Comparison of ENCODE assay signal across 12 mouse cellular contexts in the genomic region with DNA sequence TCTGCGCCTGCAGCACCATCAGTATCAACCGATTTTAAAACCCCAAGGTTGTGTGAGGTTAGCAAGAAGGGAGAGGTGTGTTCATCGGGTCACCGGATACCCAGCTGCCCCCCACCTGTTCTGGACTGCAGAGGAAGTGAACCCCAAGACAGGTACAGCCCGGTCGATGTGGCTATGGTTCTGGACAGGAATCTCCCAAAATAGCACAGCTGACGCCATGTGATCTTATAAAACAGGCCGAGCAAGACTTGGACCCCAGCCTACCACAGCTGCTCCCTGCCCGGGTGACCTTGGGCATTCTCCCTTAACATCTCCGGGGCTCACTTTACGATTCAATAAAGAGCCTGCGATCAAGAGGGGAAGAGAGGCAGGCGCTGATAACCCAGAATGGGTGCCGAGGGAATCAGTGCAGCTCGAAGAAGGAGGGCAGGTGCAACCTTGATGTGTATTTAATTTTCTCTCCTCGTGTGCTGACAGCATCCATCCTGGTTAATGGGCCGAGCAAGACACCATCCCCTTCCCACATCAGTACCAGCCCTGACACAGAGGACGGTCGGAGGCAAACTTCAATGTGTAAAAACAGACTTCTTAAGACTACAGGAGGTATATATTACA. TPM values are rescaled to one million over a fixed set of nuclear protein-coding genes. Genes with fewer than 3 reads are reported as not detected.
A peak's percentile ranks its signal among the peaks of the same experiment; 100 is the strongest.
DNase-seq lines count a peak whose midpoint lies in the region; ATAC-seq and TF ChIP-seq lines count a peak whose summit lies in the region.
"Had no signal": no experiment of that assay in that cellular context is flagged by ENCODE, and none has a peak within 500 bp of the region (broad histone marks: within the 10 kb centered on the region; RNA-seq: fewer than 3 reads in every experiment).

No protein-coding gene starts in this region.

- ATAC-seq in forebrain, embryonic 13.5 days = peak; percentile 1; the same call in 1 of the 2 replicates
- no peak for ATAC-seq in midbrain, postnatal 0 days (ENCODE audit: low FRiP score)
- ATAC-seq in midbrain, embryonic 11.5 days (ENCODE audit: low FRiP score) = no peak
- ATAC-seq: midbrain, embryonic 16.5 days had no signal

- peaks cover 10% of the 10 kb centered on the region; the same call in 1 of the 2 replicates for H3K27me3 ChIP-seq in forebrain, embryonic 13.5 days
- H3K27me3 ChIP-seq in forebrain, embryonic 10.5 days (ENCODE audit: poor library complexity, severe bottlenecking) = peaks cover 63% of the 10 kb centered on the region
- no peaks in the 10 kb centered on the region for H3K27me3 ChIP-seq in midbrain, postnatal 0 days (ENCODE audit: insufficient read depth, low read length)
- H3K27me3 ChIP-seq in midbrain, embryonic 11.5 days (ENCODE audit: control insufficient read depth, insufficient read depth, low read length) = peaks cover 12% of the 10 kb centered on the region
- H3K27me3 ChIP-seq in splenic B cell, adult 2 months (ENCODE audit: control insufficient read depth, insufficient read depth, low read length, poor library complexity, severe bottlenecking) = no peaks in the 10 kb centered on the region

- TF ChIP-seq CTCF in midbrain, postnatal 0 days (IDR thresholded peaks at IDR 0.05) = no peak

- H3K36me3 ChIP-seq in forebrain, embryonic 13.5 days (ENCODE audit: poor library complexity, severe bottlenecking) = 0 out of 2 replicates have a peak, but pooled peaks cover 8% of the 10 kb centered on the region
- no peaks in the 10 kb centered on the region for H3K36me3 ChIP-seq in forebrain, embryonic 10.5 days (replicated peaks)
- H3K36me3 ChIP-seq in midbrain, postnatal 0 days (ENCODE audit: insufficient read depth, low read length) = 0 out of 2 replicates have a peak, but pooled peaks cover 1% of the 10 kb centered on the region
- H3K36me3 ChIP-seq in midbrain, embryonic 11.5 days (ENCODE audit: control insufficient read depth, insufficient read depth, low read length) = no peaks in the 10 kb centered on the region
- no peaks in the 10 kb centered on the region for H3K36me3 ChIP-seq in splenic B cell, adult 2 months (ENCODE audit: control insufficient read depth, insufficient read depth, low read length, poor library complexity, severe bottlenecking)
- H3K36me3 ChIP-seq: embryonic facial prominence, embryonic 15.5 days had no signal

- WGBS in forebrain, embryonic 13.5 days = 83% methylated on average over 19 of the region's 19 CpGs
- WGBS in forebrain, embryonic 10.5 days = 86% methylated on average over 19 of the region's 19 CpGs
- 68% methylated on average over 19 of the region's 19 CpGs for WGBS in midbrain, postnatal 0 days
- WGBS in midbrain, embryonic 11.5 days = 88% methylated on average over 19 of the region's 19 CpGs

- H3K9me3 ChIP-seq in forebrain, embryonic 13.5 days (replicated peaks) = no peaks in the 10 kb centered on the region
- H3K9me3 ChIP-seq in forebrain, embryonic 10.5 days = no peaks in the 10 kb centered on the region
- no peaks in the 10 kb centered on the region for H3K9me3 ChIP-seq in midbrain, postnatal 0 days (ENCODE audit: low read length)
- H3K9me3 ChIP-seq in midbrain, embryonic 11.5 days (ENCODE audit: control insufficient read depth, low read length) = no peaks in the 10 kb centered on the region
- H3K9me3 ChIP-seq: embryonic facial prominence, embryonic 15.5 days had no signal

- no peak overlapping the region for H3K4me3 ChIP-seq in forebrain, embryonic 13.5 days
- H3K4me3 ChIP-seq in forebrain, embryonic 10.5 days = no peak overlapping the region
- H3K4me3 ChIP-seq in midbrain, postnatal 0 days (ENCODE audit: low read depth, low read length) = no peak overlapping the region
- no peak overlapping the region for H3K4me3 ChIP-seq in midbrain, embryonic 11.5 days (ENCODE audit: low read depth, low read length)
- H3K4me3 ChIP-seq: embryonic facial prominence, embryonic 15.5 days had no signal

- no peak for DNase-seq in forebrain, embryonic 10.5 days (ENCODE audit: extremely low spot score, low spot score)
- no peak for DNase-seq in midbrain, postnatal 0 days (ENCODE audit: low spot score)
- no peak for DNase-seq in midbrain, embryonic 11.5 days (ENCODE audit: low spot score, missing footprints)
- peak; percentile 62 for DNase-seq in heart, postnatal 4 days
- DNase-seq in splenic B cell, adult 2 months (ENCODE audit: low read depth, low spot score) = peak; percentile 52
- DNase-seq in cerebellum, postnatal 4 days (ENCODE audit: low spot score in 2 of 2) = no peak
- DNase-seq in layer of hippocampus, adult 18-20 months (ENCODE audit: low spot score in 2 of 2) = no peak
- DNase-seq: cerebellum, adult 18-20 months; lung, adult 2 months had no signal

- H3K4me2 ChIP-seq in forebrain, embryonic 13.5 days = no peak overlapping the region
- no peak overlapping the region for H3K4me2 ChIP-seq in midbrain, postnatal 0 days (ENCODE audit: low read depth, low read length, poor library complexity, severe bottlenecking)
- no peak overlapping the region for H3K4me2 ChIP-seq in midbrain, embryonic 11.5 days
- H3K4me2 ChIP-seq: embryonic facial prominence, embryonic 15.5 days had no signal

- peaks cover 38% of the 10 kb centered on the region for H3K4me1 ChIP-seq in forebrain, embryonic 13.5 days
- peaks cover 50% of the 10 kb centered on the region for H3K4me1 ChIP-seq in forebrain, embryonic 10.5 days
- 0 out of 2 replicates have a peak, but pooled peaks cover 2% of the 10 kb centered on the region for H3K4me1 ChIP-seq in midbrain, postnatal 0 days (ENCODE audit: insufficient read depth, low read length)
- H3K4me1 ChIP-seq in midbrain, embryonic 11.5 days (ENCODE audit: control insufficient read depth, insufficient read depth, low read length) = peaks cover 18% of the 10 kb centered on the region

- no peak overlapping the region for H3K9ac ChIP-seq in forebrain, embryonic 13.5 days
- H3K9ac ChIP-seq in midbrain, postnatal 0 days (replicated peaks; ENCODE audit: low read length, poor library complexity, severe bottlenecking) = 0 out of 2 replicates have a peak overlapping the region, but pooled peaks have one; percentile 20
- no peak overlapping the region for H3K9ac ChIP-seq in midbrain, embryonic 11.5 days (ENCODE audit: low read length)
- H3K9ac ChIP-seq: embryonic facial prominence, embryonic 15.5 days had no signal

- peak overlapping the region; percentile 72; the same call in 1 of the 2 replicates for H3K27ac ChIP-seq in forebrain, embryonic 13.5 days
- H3K27ac ChIP-seq in forebrain, embryonic 10.5 days = no peak overlapping the region
- no peak overlapping the region for H3K27ac ChIP-seq in midbrain, postnatal 0 days (ENCODE audit: low read depth, low read length)
- H3K27ac ChIP-seq in midbrain, embryonic 11.5 days (ENCODE audit: low read depth, low read length) = no peak overlapping the region
- H3K27ac ChIP-seq: embryonic facial prominence, embryonic 15.5 days had no signal

RNA-seq across cellular contexts. Expression of a gene that starts 36.7 kb away (rescaled TPM):
- polyA plus RNA-seq in forebrain, embryonic 13.5 days (2015; fragmentation: Nextera tagmentation; extraction: Ambion mirVana) = 2.8 and 3.4 TPM in 2 replicates
- 2.7 and 3.2 TPM in 2 replicates for polyA plus RNA-seq in forebrain, embryonic 10.5 days (2016; fragmentation: Nextera tagmentation; extraction: Ambion mirVana)
- 6.4 and 6.8 TPM in 2 replicates for total RNA-seq in midbrain, postnatal 0 days (2014; rRNA removed)
- polyA plus RNA-seq in midbrain, postnatal 0 days (2015; fragmentation: Nextera tagmentation; extraction: Ambion mirVana) = 1.1 TPM in 2 replicates
- 4.8 and 4.9 TPM in 2 replicates for polyA plus RNA-seq in midbrain, embryonic 11.5 days (2014; fragmentation: Nextera tagmentation; extraction: Ambion mirVana)
- total RNA-seq in heart, postnatal 4 days (2021) = 10 to 100 TPM; 15.4 to 16.3 TPM
- total RNA-seq in layer of hippocampus, adult 18-20 months (2021) = 10 to 100 TPM; 12.0 to 12.6 TPM

Comparison
In these comparisons a context has a peak if more than half of its experiments do, and no peak if none do; other contexts are left out.
1. DNase-seq: peak in heart, postnatal 4 days (single experiment) and splenic B cell, adult 2 months (single experiment); none in forebrain, embryonic 10.5 days (single experiment), midbrain, postnatal 0 days (single experiment), midbrain, embryonic 11.5 days (single experiment), cerebellum, postnatal 4 days (0 of 2) and layer of hippocampus, adult 18-20 months (0 of 2).